Mouse (Mus musculus): ENCODE data around the gene Atg9b.

- TF ChIP-seq POLR2A (IDR thresholded peaks at IDR 0.05; ENCODE audit: insufficient read depth, low read length) (no peak), CTCF (IDR thresholded peaks at IDR 0.05; ENCODE audit: low read depth, low read length) (no peak)
Observed at GRCm38 (mm10) chr5:24364508-24364907, 27.4 kb downstream of the Atg9b start, which contains the start of gene Nos3.
